Mouse (Mus musculus): ENCODE results near the gene Cd2bp2. TPM values are rescaled to one million over a fixed set of nuclear protein-coding genes. Genes with fewer than 3 reads are reported as not detected.
A peak's percentile ranks its signal among the peaks of the same experiment; 100 is the strongest.

Gene Cd2bp2
- total and polyA plus RNA-seq, 3 experiments, result 56.7 to 64.8 TPM; not detected in 1

GRCm38 (mm10) chr7:127164002-127164401, 31.8 kb downstream of the Cd2bp2 start:
- Histone ChIP-seq H3K36me3 (ENCODE audit: control insufficient read depth in 1 of 2, insufficient read depth in 2 of 2, low read length in 2 of 2) (peaks cover 0 to 27% of the 10 kb centered on the region in 2 experiments; a peak in 2 of 4 replicates), H3K9me3 (replicated peaks; ENCODE audit: insufficient read depth, low read length) (no peaks in the 10 kb centered on the region), H3K9ac (ENCODE audit: control insufficient read depth, low read depth, low read length, poor library complexity, severe bottlenecking) (no peak overlapping the region), H3K27ac (ENCODE audit: control insufficient read depth, low read depth, low read length) (no peak overlapping the region), H3K79me2 (ENCODE audit: control insufficient read depth, insufficient read depth, low read length, poor library complexity) (no peaks in the 10 kb centered on the region), H3K27me3 (ENCODE audit: control insufficient read depth in 1 of 2, insufficient read depth in 2 of 2, low read length in 2 of 2) (no peaks in the 10 kb centered on the region), H3K4me3 (ENCODE audit: control insufficient read depth in 1 of 2, insufficient read depth in 1 of 2, low read depth in 2 of 2, low read length in 2 of 2) (no peak overlapping the region), H3K4me1 (ENCODE audit: control insufficient read depth in 1 of 2, insufficient read depth in 2 of 2, low read length in 2 of 2) (peaks cover 18 to 24% of the 10 kb centered on the region in 2 experiments)
- TF ChIP-seq MYB (IDR thresholded peaks at IDR 0.05; ENCODE audit: low read depth, low read length) (no peak), MYC (IDR thresholded peaks at IDR 0.05; ENCODE audit: low read depth, low read length) (0 out of 2 replicates have a peak, but pooled peaks have one; percentile 46), ZNF384 (IDR thresholded peaks at IDR 0.05; ENCODE audit: low read depth, low read length) (peak; percentile 92)
- DNase-seq (ENCODE audit: low read depth, low spot score), result peak; percentile 64

- Histone ChIP-seq H3K9me3 (replicated peaks; ENCODE audit: insufficient read depth, low read length) (no peaks in the 10 kb centered on the region), H3K4me1 (ENCODE audit: control insufficient read depth in 1 of 2, insufficient read depth in 2 of 2, low read length in 2 of 2) (peaks cover 18 to 28% of the 10 kb centered on the region in 2 experiments), H3K27ac (ENCODE audit: control insufficient read depth, low read depth, low read length) (no peak overlapping the region), H3K27me3 (ENCODE audit: control insufficient read depth in 1 of 2, insufficient read depth in 2 of 2, low read length in 2 of 2) (no peaks in the 10 kb centered on the region), H3K9ac (ENCODE audit: control insufficient read depth, low read depth, low read length, poor library complexity, severe bottlenecking) (no peak overlapping the region), H3K4me3 (ENCODE audit: control insufficient read depth in 1 of 2, insufficient read depth in 1 of 2, low read depth in 2 of 2, low read length in 2 of 2) (no peak overlapping the region), H3K36me3 (ENCODE audit: control insufficient read depth in 1 of 2, insufficient read depth in 2 of 2, low read length in 2 of 2) (peaks cover 0 to 28% of the 10 kb centered on the region in 2 experiments; a peak in 2 of 4 replicates), H3K79me2 (ENCODE audit: control insufficient read depth, insufficient read depth, low read length, poor library complexity) (no peaks in the 10 kb centered on the region)
- TF ChIP-seq MYC (IDR thresholded peaks at IDR 0.05; ENCODE audit: low read depth, low read length) (no peak), MYB (IDR thresholded peaks at IDR 0.05; ENCODE audit: low read depth, low read length) (no peak), POLR2A (IDR thresholded peaks at IDR 0.05; ENCODE audit: control insufficient read depth in 1 of 2, insufficient read depth in 1 of 2, low read depth in 1 of 2, low read length in 2 of 2, poor library complexity in 1 of 2) (no peak), POLR2AphosphoS5 (IDR thresholded peaks at IDR 0.05; ENCODE audit: borderline replicate concordance, low read depth, low read length) (no peak)
- DNase-seq (ENCODE audit: low read depth, low spot score), result no peak
Observed at GRCm38 (mm10) chr7:127162546-127162945, 33.3 kb downstream of the Cd2bp2 start.

GRCm38 (mm10) chr7:127157548-127157947, 38.3 kb downstream of the Cd2bp2 start:
- TF ChIP-seq ZMIZ1 (IDR thresholded peaks at IDR 0.05; ENCODE audit: low read depth, low read length), result no peak
- TF ChIP-seq RCOR1 (IDR thresholded peaks at IDR 0.05; ENCODE audit: low read depth, low read length), result no peak
- TF ChIP-seq CHD1 (IDR thresholded peaks at IDR 0.05; ENCODE audit: low read depth, low read length), result no peak
- no peak for TF ChIP-seq USF1 (IDR thresholded peaks at IDR 0.05; ENCODE audit: low read depth, low read length)
- no peak for TF ChIP-seq E2F4 (IDR thresholded peaks at IDR 0.05; ENCODE audit: borderline replicate concordance, low read depth, low read length)
- peak; percentile 40; the same call in 1 of the 2 replicates for TF ChIP-seq TAL1 (IDR thresholded peaks at IDR 0.05; ENCODE audit: low read length)
- TF ChIP-seq KAT2A (conservative IDR thresholded peaks at IDR 0.05; ENCODE audit: low read depth, low read length), result no peak
- no peak for TF ChIP-seq NRF1 (IDR thresholded peaks at IDR 0.05; ENCODE audit: insufficient read depth, low read depth, low read length, poor library complexity, severe bottlenecking)
- no peak for TF ChIP-seq POLR2AphosphoS5 (IDR thresholded peaks at IDR 0.05; ENCODE audit: borderline replicate concordance, low read depth, low read length)
- peak; percentile 17 to 48; a peak in 1 of 4 replicates for TF ChIP-seq EP300 (IDR thresholded peaks at IDR 0.05; ENCODE audit: low read depth in 1 of 2, low read length in 2 of 2)
- no peak for TF ChIP-seq SIN3A (IDR thresholded peaks at IDR 0.05; ENCODE audit: low read length)
- TF ChIP-seq HCFC1 (IDR thresholded peaks at IDR 0.05; ENCODE audit: low read depth, low read length), result no peak
- TF ChIP-seq TCF12 (IDR thresholded peaks at IDR 0.05; ENCODE audit: low read depth, low read length), result 0 out of 2 replicates have a peak, but pooled peaks have one; percentile 9
- TF ChIP-seq ETS1 (IDR thresholded peaks at IDR 0.05; ENCODE audit: low read depth, low read length), result peak; percentile 77
- no peak for TF ChIP-seq MYB (IDR thresholded peaks at IDR 0.05; ENCODE audit: low read depth, low read length)
- TF ChIP-seq RAD21 (IDR thresholded peaks at IDR 0.05; ENCODE audit: low read depth, low read length), result no peak
- 0 out of 2 replicates have a peak, but pooled peaks have one; percentile 31 for TF ChIP-seq GATA1 (IDR thresholded peaks at IDR 0.05; ENCODE audit: low read depth, low read length)
- H3K27me3 ChIP-seq (ENCODE audit: control insufficient read depth in 1 of 2, insufficient read depth in 2 of 2, low read length in 2 of 2), result no peaks in the 10 kb centered on the region
- peaks cover 3 to 14% of the 10 kb centered on the region in 2 experiments; a peak in 3 of 4 replicates for H3K4me1 ChIP-seq (ENCODE audit: control insufficient read depth in 1 of 2, insufficient read depth in 2 of 2, low read length in 2 of 2)
- no peak for DNase-seq (ENCODE audit: low read depth, low spot score)
- H3K79me2 ChIP-seq (ENCODE audit: control insufficient read depth, insufficient read depth, low read length, poor library complexity), result no peaks in the 10 kb centered on the region
- H3K36me3 ChIP-seq (ENCODE audit: control insufficient read depth in 1 of 2, insufficient read depth in 2 of 2, low read length in 2 of 2), result peaks cover 0 to 12% of the 10 kb centered on the region in 2 experiments; a peak in 2 of 4 replicates
- H3K27ac ChIP-seq (ENCODE audit: control insufficient read depth, low read depth, low read length), result no peak overlapping the region
- no peak overlapping the region for H3K4me3 ChIP-seq (ENCODE audit: control insufficient read depth in 1 of 2, insufficient read depth in 1 of 2, low read depth in 2 of 2, low read length in 2 of 2)
- H3K9me3 ChIP-seq (replicated peaks; ENCODE audit: insufficient read depth, low read length), result no peaks in the 10 kb centered on the region
- H3K9ac ChIP-seq (ENCODE audit: control insufficient read depth, low read depth, low read length, poor library complexity, severe bottlenecking), result no peak overlapping the region

Measured in MEL (cell line).